Mouse (Mus musculus): ENCODE results near the gene Ostc. TPM values are rescaled to one million over a fixed set of nuclear protein-coding genes. Genes with fewer than 3 reads are reported as not detected.

The Ostc gene
- polyA plus RNA-seq, 1 experiment from 2014 or later, result 244 TPM

DNA sequence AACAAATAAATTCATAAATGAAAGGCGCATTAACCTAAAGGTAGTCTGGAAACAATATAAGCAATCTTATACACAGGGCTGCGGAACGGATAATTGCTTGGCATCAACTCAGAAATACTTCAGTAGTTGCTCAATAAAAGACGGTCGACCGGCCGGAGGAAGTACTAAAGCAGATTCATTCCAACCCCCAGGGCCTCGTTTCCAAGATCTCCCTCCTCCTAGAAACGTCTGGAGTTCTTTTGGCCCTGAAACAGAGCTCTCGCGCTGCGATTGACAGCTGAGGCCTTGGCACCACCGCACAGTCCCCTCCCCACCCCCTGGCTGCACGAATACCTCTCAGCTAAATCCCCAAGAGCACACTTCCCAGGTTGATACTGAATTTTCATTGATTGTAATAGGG is 38.0 kb downstream of the Ostc start:
- Histone ChIP-seq H3K4me3 (ENCODE audit: control insufficient read depth in 1 of 2, insufficient read depth in 1 of 2, low read depth in 1 of 2, low read length in 2 of 2) (no peak overlapping the region), H3K27me3 (ENCODE audit: control insufficient read depth, insufficient read depth, low read length) (no peaks in the 10 kb centered on the region), H3K27ac (replicated peaks in 1 of 2; ENCODE audit: control insufficient read depth in 1 of 2, insufficient read depth in 1 of 2, low read depth in 2 of 2, low read length in 2 of 2) (no peak overlapping the region), H3K4me2 (ENCODE audit: low read length) (no peak overlapping the region), H3K9ac (ENCODE audit: low read length) (no peak overlapping the region), H3K36me3 (ENCODE audit: control insufficient read depth, insufficient read depth, low read length) (no peaks in the 10 kb centered on the region), H3K9me3 (ENCODE audit: control insufficient read depth, low read length) (no peaks in the 10 kb centered on the region), H3K4me1 (ENCODE audit: control insufficient read depth in 2 of 2, insufficient read depth in 2 of 2, low read length in 2 of 2) (no peaks in the 10 kb centered on the region)
- no peak for ATAC-seq (ENCODE audit: insufficient number of reproducible peaks, insufficient read depth, low FRiP score, low read depth)
- WGBS, result 68% methylated on average over 14 of the region's 14 CpGs

DNA sequence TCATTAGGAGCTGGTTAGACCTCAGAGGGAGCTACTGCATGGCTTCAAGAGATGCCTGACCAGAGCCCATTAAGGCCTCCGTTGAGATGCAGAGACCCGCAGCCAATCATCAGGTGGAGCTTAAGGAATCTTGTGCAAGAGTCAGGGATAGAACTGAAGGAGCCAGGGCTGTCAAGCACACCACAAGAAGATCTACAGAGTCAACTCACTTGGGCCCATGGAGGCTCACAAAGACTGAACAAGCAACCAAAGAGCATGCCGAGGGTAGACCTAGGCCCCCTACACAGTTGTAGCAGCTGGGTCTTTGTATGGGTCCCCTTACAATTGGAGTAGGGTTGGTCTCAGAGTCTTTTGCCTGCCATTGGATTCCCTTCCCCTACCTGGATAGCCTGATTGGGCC is 46.7 kb downstream of the Ostc start:
- no peaks in the 10 kb centered on the region for H3K27me3 ChIP-seq (ENCODE audit: control insufficient read depth, insufficient read depth, low read length)
- no peaks in the 10 kb centered on the region for H3K4me1 ChIP-seq (ENCODE audit: control insufficient read depth in 2 of 2, insufficient read depth in 2 of 2, low read length in 2 of 2)
- no peak overlapping the region for H3K4me3 ChIP-seq (ENCODE audit: control insufficient read depth in 1 of 2, insufficient read depth in 1 of 2, low read depth in 1 of 2, low read length in 2 of 2)
- H3K36me3 ChIP-seq (ENCODE audit: control insufficient read depth, insufficient read depth, low read length), result no peaks in the 10 kb centered on the region
- 86% methylated on average over 3 of the region's 3 CpGs for WGBS
- ATAC-seq (ENCODE audit: insufficient number of reproducible peaks, insufficient read depth, low FRiP score, low read depth), result no peak
- no peak overlapping the region for H3K27ac ChIP-seq (replicated peaks in 1 of 2; ENCODE audit: control insufficient read depth in 1 of 2, insufficient read depth in 1 of 2, low read depth in 2 of 2, low read length in 2 of 2)
- H3K9me3 ChIP-seq (ENCODE audit: control insufficient read depth, low read length), result no peaks in the 10 kb centered on the region
- no peak overlapping the region for H3K9ac ChIP-seq (ENCODE audit: low read length)
- no peak overlapping the region for H3K4me2 ChIP-seq (ENCODE audit: low read length)

DNA sequence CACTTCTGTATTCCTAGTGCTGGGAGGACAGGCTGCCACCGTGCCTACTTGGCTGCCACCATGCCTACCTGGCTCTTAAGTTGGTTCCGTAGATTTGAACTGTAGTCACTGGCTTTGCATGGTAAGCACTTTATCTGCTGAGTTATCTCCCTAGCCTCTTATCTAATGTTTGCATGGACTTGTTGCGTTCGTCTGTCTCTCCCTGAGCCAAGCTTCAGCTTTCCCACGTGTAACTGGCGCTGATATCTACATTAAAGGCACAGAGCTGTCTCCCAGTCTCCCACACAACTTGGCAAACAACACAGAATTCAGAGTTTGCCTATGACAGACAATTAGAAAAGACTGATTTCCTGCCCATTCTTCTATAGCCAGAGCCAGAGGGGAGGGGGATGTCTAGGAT is 48.6 kb downstream of the Ostc start:
- H3K4me3 ChIP-seq (ENCODE audit: control insufficient read depth in 1 of 2, insufficient read depth in 1 of 2, low read depth in 1 of 2, low read length in 2 of 2), result no peak overlapping the region
- H3K4me1 ChIP-seq (ENCODE audit: control insufficient read depth in 2 of 2, insufficient read depth in 2 of 2, low read length in 2 of 2), result no peaks in the 10 kb centered on the region
- ATAC-seq (ENCODE audit: insufficient number of reproducible peaks, insufficient read depth, low FRiP score, low read depth), result no peak
- no peaks in the 10 kb centered on the region for H3K36me3 ChIP-seq (ENCODE audit: control insufficient read depth, insufficient read depth, low read length)
- no peaks in the 10 kb centered on the region for H3K27me3 ChIP-seq (ENCODE audit: control insufficient read depth, insufficient read depth, low read length)
- no peak overlapping the region for H3K9ac ChIP-seq (ENCODE audit: low read length)
- no peaks in the 10 kb centered on the region for H3K9me3 ChIP-seq (ENCODE audit: control insufficient read depth, low read length)
- no peak overlapping the region for H3K27ac ChIP-seq (replicated peaks in 1 of 2; ENCODE audit: control insufficient read depth in 1 of 2, insufficient read depth in 1 of 2, low read depth in 2 of 2, low read length in 2 of 2)
- 24% methylated on average over 6 of the region's 6 CpGs for WGBS
- no peak overlapping the region for H3K4me2 ChIP-seq (ENCODE audit: low read length)

DNA sequence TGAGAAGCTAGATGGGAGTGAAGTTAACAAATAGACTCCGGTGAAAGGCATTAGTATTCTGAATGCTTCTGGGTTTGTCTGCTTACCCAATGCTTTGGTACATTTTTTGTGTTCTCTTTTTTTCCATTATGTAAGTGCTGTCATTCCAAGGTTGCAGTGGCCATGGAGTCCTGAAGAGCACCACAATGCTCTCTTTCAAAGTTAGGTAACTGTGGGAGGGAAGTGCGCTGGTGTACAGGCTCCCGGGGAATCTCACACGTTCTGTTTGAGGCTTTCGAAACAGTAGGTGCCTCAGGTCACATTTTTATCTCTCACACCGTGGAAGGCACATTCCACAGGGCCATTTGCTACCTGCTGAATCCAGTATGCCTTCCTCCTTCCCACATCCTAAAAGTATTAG is 59.7 kb downstream of the Ostc start:
- Histone ChIP-seq H3K4me3 (ENCODE audit: control insufficient read depth in 1 of 2, insufficient read depth in 1 of 2, low read depth in 1 of 2, low read length in 2 of 2) (no peak overlapping the region), H3K36me3 (ENCODE audit: control insufficient read depth, insufficient read depth, low read length) (no peaks in the 10 kb centered on the region), H3K9me3 (ENCODE audit: control insufficient read depth, low read length) (no peaks in the 10 kb centered on the region), H3K27ac (replicated peaks in 1 of 2; ENCODE audit: control insufficient read depth in 1 of 2, insufficient read depth in 1 of 2, low read depth in 2 of 2, low read length in 2 of 2) (no peak overlapping the region), H3K9ac (ENCODE audit: low read length) (no peak overlapping the region), H3K4me1 (ENCODE audit: control insufficient read depth in 2 of 2, insufficient read depth in 2 of 2, low read length in 2 of 2) (no peaks in the 10 kb centered on the region), H3K4me2 (ENCODE audit: low read length) (no peak overlapping the region), H3K27me3 (ENCODE audit: control insufficient read depth, insufficient read depth, low read length) (no peaks in the 10 kb centered on the region; the same call in 1 of the 2 replicates)
- ATAC-seq (ENCODE audit: insufficient number of reproducible peaks, insufficient read depth, low FRiP score, low read depth), result no peak
- 31% methylated on average over 6 of the region's 6 CpGs for WGBS

DNA sequence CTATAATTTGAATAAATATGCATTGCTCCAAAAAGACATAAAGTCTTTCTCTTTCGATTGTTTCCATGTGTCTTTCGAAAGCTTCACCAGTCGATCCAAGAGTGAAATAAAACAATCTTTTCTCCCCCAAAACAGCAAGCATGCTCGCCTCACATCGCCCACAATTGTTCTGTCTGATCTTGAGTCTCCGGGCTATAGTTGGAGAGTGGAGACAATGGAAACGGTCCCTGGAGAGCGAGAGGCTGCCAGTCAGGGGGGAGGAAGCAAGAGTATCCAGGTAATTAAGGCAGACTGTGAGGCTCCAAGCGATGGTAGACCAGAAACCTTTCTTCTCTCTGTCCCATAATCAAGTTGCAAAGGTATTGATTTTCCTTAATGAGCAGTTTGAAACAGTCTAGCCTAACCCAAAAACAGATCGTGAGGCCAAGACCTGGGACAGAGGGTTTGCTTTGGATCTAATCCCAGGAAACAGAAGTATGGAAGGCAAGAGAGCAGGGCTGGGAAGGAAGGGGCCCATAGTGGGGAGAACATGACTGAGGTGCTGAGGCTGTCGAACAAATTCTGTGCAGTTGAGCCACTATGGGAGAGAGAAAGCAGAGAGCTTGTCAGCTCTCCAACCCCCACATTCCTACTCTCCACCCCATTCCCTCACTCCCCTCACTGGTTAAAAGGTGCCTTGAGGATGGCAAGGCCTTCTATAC is 63.0 kb downstream of the Ostc start:
- Histone ChIP-seq H3K4me2 (ENCODE audit: low read length) (no peak overlapping the region), H3K36me3 (ENCODE audit: control insufficient read depth, insufficient read depth, low read length) (no peaks in the 10 kb centered on the region), H3K4me1 (ENCODE audit: control insufficient read depth in 2 of 2, insufficient read depth in 2 of 2, low read length in 2 of 2) (no peaks in the 10 kb centered on the region), H3K9me3 (ENCODE audit: control insufficient read depth, low read length) (no peaks in the 10 kb centered on the region), H3K9ac (ENCODE audit: low read length) (no peak overlapping the region), H3K27me3 (ENCODE audit: control insufficient read depth, insufficient read depth, low read length) (no peaks in the 10 kb centered on the region; the same call in 1 of the 2 replicates), H3K27ac (replicated peaks in 1 of 2; ENCODE audit: control insufficient read depth in 1 of 2, insufficient read depth in 1 of 2, low read depth in 2 of 2, low read length in 2 of 2) (no peak overlapping the region), H3K4me3 (ENCODE audit: control insufficient read depth in 1 of 2, insufficient read depth in 1 of 2, low read depth in 1 of 2, low read length in 2 of 2) (no peak overlapping the region)
- no peak for ATAC-seq (ENCODE audit: insufficient number of reproducible peaks, insufficient read depth, low FRiP score, low read depth)
- 73% methylated on average over 11 of the region's 11 CpGs for WGBS

Other genes starting within 250 kb of the Ostc start
- gene Etnppl, start 92.0 kb downstream of the Ostc start, polyA plus RNA-seq (2014; fragmentation: Nextera tagmentation; extraction: Ambion mirVana), result not detected in 2 replicates
- 621 and 704 TPM in 2 replicates for gene Rpl34, start 21.0 kb upstream of the Ostc start, polyA plus RNA-seq (2014; fragmentation: Nextera tagmentation; extraction: Ambion mirVana)